Mouse (Mus musculus): ENCODE data around the gene Pitx3. TPM values are rescaled to one million over a fixed set of nuclear protein-coding genes. Genes with fewer than 3 reads are reported as not detected.
A peak's percentile ranks its signal among the peaks of the same experiment; 100 is the strongest.

The Pitx3 gene
- polyA plus RNA-seq, 1 experiment from 2014 or later: 0.89 TPM

DNA sequence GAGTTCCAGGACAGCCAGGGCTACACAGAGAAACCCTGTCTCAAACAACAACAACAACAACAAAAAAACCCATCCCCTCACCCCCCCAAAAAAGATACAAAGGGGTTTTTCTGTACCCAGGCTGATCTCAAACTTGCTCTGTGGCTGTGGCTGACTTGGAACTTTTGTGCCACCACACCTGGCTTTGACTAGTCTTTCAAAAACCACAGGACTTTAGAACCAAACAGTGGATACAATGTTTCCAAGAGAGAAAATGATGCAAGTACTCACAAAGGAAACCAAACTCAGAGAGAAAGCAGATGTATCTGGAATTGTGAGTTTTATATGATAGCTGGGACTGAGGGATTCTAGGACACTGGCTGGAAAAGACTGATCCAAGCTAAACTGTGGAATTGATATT is 23.5 kb downstream of the Pitx3 start:
- Histone ChIP-seq H3K9me3 (no peaks in the 10 kb centered on the region), H3K4me3 (no peak overlapping the region), H3K27ac (no peak overlapping the region), H3K4me1 (no peaks in the 10 kb centered on the region), H3K36me3 (no peaks in the 10 kb centered on the region), H3K27me3 (ENCODE audit: insufficient read depth, poor library complexity, severe bottlenecking) (peaks cover 19% of the 10 kb centered on the region; the same call in 1 of the 2 replicates)
- DNase-seq (ENCODE audit: low spot score): peak; percentile 60

DNA sequence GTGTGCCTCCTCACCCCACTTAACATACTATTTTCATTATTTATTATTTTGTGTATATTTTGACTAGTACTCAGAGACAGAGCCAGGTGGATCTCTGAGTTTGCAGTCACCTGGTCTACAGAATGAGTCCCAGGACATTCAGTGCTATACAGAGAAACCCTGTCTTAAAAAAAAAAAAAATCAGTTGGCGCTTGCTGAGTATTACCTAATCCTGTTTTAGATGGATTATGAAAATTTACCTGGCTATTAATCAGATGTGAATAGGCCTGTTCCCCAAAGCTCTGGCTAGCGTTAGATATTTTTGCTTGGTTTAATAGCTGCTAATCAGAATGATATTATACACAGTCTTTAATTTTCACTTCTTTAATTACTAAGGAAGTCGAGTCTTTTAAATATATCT is 24.2 kb downstream of the Pitx3 start:
- Histone ChIP-seq H3K4me1 (no peaks in the 10 kb centered on the region), H3K27me3 (ENCODE audit: insufficient read depth, poor library complexity, severe bottlenecking) (peaks cover 19% of the 10 kb centered on the region; the same call in 1 of the 2 replicates), H3K36me3 (no peaks in the 10 kb centered on the region), H3K27ac (no peak overlapping the region), H3K9me3 (no peaks in the 10 kb centered on the region), H3K4me3 (no peak overlapping the region)
- 77% methylated on average over 3 of the region's 3 CpGs for WGBS
- no peak for DNase-seq (ENCODE audit: low spot score)

- Histone ChIP-seq H3K27ac (no peak overlapping the region), H3K9me3 (no peaks in the 10 kb centered on the region), H3K4me3 (no peak overlapping the region), H3K27me3 (ENCODE audit: insufficient read depth, poor library complexity, severe bottlenecking) (0 out of 2 replicates have a peak, but pooled peaks cover under 1% of the 10 kb centered on the region), H3K4me1 (no peaks in the 10 kb centered on the region), H3K36me3 (no peaks in the 10 kb centered on the region)
- no peak for DNase-seq (ENCODE audit: low spot score)
- WGBS: 67% methylated on average over 6 of the region's 6 CpGs
These were observed 27.3 kb downstream of the Pitx3 start for GRCm38 (mm10) chr19:46120872-46121271.

DNA sequence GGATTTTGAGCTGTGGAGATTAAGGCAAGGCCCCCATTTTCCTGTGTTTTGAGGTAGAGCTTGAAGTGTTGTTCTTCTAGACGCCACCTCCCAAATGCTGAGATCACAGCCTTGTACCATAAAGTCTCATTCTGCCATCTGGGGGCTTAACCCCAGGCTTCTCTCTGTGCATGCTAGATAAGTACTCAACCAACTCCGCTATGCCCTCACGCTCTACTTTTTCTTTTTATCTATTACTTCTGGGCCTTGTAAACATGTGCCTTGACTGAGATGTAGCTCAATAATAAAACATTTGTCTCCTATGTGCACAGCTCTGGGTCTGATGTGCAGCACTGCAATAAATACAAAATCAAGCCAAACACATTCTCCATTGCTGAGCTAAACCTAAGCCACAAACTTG is 28.7 kb downstream of the Pitx3 start:
- H3K9me3 ChIP-seq: no peaks in the 10 kb centered on the region
- H3K36me3 ChIP-seq: no peaks in the 10 kb centered on the region
- WGBS: 83% methylated on average over 3 of the region's 3 CpGs
- no peaks in the 10 kb centered on the region for H3K4me1 ChIP-seq
- no peak overlapping the region for H3K27ac ChIP-seq
- no peak overlapping the region for H3K4me3 ChIP-seq
- DNase-seq (ENCODE audit: low spot score): no peak
- no peaks in the 10 kb centered on the region for H3K27me3 ChIP-seq (ENCODE audit: insufficient read depth, poor library complexity, severe bottlenecking)

DNA sequence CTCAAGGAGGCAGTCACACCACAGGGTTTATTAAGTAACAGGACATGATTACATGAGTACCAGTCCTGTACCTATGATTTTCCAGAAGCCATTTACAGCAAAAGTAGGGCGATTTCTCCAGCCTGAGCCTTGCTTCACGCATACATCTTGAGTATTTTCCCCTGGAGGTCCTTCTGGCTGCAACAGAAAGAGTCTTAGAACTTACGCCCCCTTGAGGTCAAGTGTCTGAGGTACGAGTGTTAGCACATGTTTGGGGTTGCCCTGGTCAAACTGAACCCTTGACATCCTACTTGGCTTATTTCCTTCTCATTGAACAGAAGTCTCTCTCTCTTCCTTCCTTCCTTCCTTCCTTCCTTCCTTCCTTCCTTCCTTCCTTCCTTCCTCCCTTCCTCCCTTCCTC is 33.5 kb downstream of the Pitx3 start:
- no peak overlapping the region for H3K4me3 ChIP-seq
- no peak overlapping the region for H3K27ac ChIP-seq
- WGBS: 56% methylated on average over 4 of the region's 4 CpGs
- H3K9me3 ChIP-seq: no peaks in the 10 kb centered on the region
- DNase-seq (ENCODE audit: low spot score): no peak
- H3K36me3 ChIP-seq: no peaks in the 10 kb centered on the region
- no peaks in the 10 kb centered on the region for H3K27me3 ChIP-seq (ENCODE audit: insufficient read depth, poor library complexity, severe bottlenecking)
- 0 out of 2 replicates have a peak, but pooled peaks cover 3% of the 10 kb centered on the region for H3K4me1 ChIP-seq

GRCm38 (mm10) chr19:46110781-46111180 is 37.3 kb downstream of the Pitx3 start:
- DNase-seq (ENCODE audit: low spot score): no peak
- no peaks in the 10 kb centered on the region for H3K36me3 ChIP-seq
- no peaks in the 10 kb centered on the region for H3K9me3 ChIP-seq
- no peak overlapping the region for H3K4me3 ChIP-seq
- 76% methylated on average over 5 of the region's 5 CpGs for WGBS
- no peaks in the 10 kb centered on the region for H3K27me3 ChIP-seq (ENCODE audit: insufficient read depth, poor library complexity, severe bottlenecking)
- H3K4me1 ChIP-seq: 0 out of 2 replicates have a peak, but pooled peaks cover 3% of the 10 kb centered on the region
- H3K27ac ChIP-seq: no peak overlapping the region

DNA sequence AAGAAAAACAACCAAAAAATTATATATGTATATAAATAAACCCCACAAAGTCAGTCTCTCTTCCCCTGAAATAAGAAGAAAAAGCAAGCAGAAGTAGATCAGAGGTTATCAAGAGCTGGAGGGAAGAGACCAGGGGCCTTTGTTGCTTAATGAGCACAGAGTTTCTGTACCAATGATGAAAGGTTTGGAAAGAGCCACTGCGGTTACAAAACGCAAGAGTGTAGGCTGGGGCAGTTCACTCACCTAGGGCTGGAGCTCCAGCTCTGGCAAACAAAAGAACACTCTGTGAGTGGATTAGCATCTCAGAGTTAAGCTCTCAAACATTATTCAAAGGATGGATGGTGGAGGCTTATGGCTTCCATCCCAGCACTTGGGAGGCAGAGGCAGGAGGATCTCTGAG is 37.9 kb downstream of the Pitx3 start:
- no peaks in the 10 kb centered on the region for H3K36me3 ChIP-seq
- DNase-seq (ENCODE audit: low spot score): no peak
- no peak overlapping the region for H3K4me3 ChIP-seq
- 0 out of 2 replicates have a peak, but pooled peaks cover 3% of the 10 kb centered on the region for H3K4me1 ChIP-seq
- H3K9me3 ChIP-seq: no peaks in the 10 kb centered on the region
- no peaks in the 10 kb centered on the region for H3K27me3 ChIP-seq (ENCODE audit: insufficient read depth, poor library complexity, severe bottlenecking)
- 78% methylated on average over 2 of the region's 2 CpGs for WGBS
- no peak overlapping the region for H3K27ac ChIP-seq

- Histone ChIP-seq H3K4me3 (no peak overlapping the region), H3K36me3 (no peaks in the 10 kb centered on the region), H3K27me3 (ENCODE audit: insufficient read depth, poor library complexity, severe bottlenecking) (no peaks in the 10 kb centered on the region), H3K9me3 (no peaks in the 10 kb centered on the region), H3K27ac (no peak overlapping the region), H3K4me1 (no peaks in the 10 kb centered on the region)
- no peak for DNase-seq (ENCODE audit: low spot score)
- 78% methylated on average over 2 of the region's 2 CpGs for WGBS
These were observed 44.0 kb downstream of the Pitx3 start for GRCm38 (mm10) chr19:46104187-46104557.

DNA sequence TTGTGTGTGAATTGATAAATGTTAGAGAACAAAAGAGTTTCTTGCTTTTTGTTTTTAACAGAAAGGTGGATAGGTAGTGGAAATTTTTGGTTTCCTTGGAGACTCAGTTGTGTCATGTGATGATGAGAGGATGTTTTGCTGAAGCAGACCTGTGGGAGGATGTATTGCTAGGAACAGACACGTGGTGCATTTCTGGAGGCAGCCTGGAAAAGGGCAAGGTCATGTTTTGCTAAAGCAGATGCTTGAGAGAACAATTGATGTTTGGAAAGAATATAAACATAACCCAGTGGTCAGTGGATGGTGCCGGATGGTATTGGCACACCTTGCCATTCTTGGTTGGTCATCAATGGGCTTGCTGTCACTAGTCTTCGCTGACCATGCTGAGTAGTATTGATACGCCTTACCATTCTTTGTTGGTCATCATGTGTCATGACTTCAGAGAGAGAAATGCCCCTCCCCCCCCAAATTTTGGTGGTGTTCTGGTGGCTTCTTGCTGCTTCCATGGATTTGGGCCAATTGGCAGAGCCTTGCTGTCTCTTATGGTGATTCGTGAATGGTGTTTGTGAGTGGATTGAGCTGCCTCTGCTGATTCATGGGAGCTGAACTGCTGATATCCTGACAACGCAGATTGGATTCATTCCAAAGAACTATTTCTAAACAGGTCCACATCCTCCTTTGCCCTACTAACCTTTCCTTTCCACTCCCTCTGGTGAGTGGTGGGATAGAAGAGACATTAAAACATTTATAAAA is 44.5 kb downstream of the Pitx3 start:
- no peak overlapping the region for H3K27ac ChIP-seq
- WGBS: 80% methylated on average over 6 of the region's 6 CpGs
- peak; percentile 59 for DNase-seq (ENCODE audit: low spot score)
- H3K4me3 ChIP-seq: no peak overlapping the region
- no peaks in the 10 kb centered on the region for H3K36me3 ChIP-seq
- no peaks in the 10 kb centered on the region for H3K9me3 ChIP-seq
- H3K27me3 ChIP-seq (ENCODE audit: insufficient read depth, poor library complexity, severe bottlenecking): no peaks in the 10 kb centered on the region
- H3K4me1 ChIP-seq: no peaks in the 10 kb centered on the region

- no peak overlapping the region for H3K4me3 ChIP-seq
- H3K4me1 ChIP-seq: no peaks in the 10 kb centered on the region
- WGBS: 85% methylated on average over 3 of the region's 3 CpGs
- no peaks in the 10 kb centered on the region for H3K36me3 ChIP-seq
- no peak for DNase-seq (ENCODE audit: low spot score)
- H3K27ac ChIP-seq: no peak overlapping the region
- H3K9me3 ChIP-seq: no peaks in the 10 kb centered on the region
- H3K27me3 ChIP-seq (ENCODE audit: insufficient read depth, poor library complexity, severe bottlenecking): no peaks in the 10 kb centered on the region
These were observed 48.6 kb downstream of the Pitx3 start for GRCm38 (mm10) chr19:46099561-46099960.

- DNase-seq (ENCODE audit: low spot score): peak; percentile 52
- H3K36me3 ChIP-seq: no peaks in the 10 kb centered on the region
- no peak overlapping the region for H3K27ac ChIP-seq
- H3K9me3 ChIP-seq: no peaks in the 10 kb centered on the region
- 81% methylated on average over 5 of the region's 5 CpGs for WGBS
- H3K4me3 ChIP-seq: no peak overlapping the region
- H3K27me3 ChIP-seq (ENCODE audit: insufficient read depth, poor library complexity, severe bottlenecking): no peaks in the 10 kb centered on the region
- H3K4me1 ChIP-seq: no peaks in the 10 kb centered on the region
These were observed 51.7 kb downstream of the Pitx3 start for GRCm38 (mm10) chr19:46096396-46096795.

DNA sequence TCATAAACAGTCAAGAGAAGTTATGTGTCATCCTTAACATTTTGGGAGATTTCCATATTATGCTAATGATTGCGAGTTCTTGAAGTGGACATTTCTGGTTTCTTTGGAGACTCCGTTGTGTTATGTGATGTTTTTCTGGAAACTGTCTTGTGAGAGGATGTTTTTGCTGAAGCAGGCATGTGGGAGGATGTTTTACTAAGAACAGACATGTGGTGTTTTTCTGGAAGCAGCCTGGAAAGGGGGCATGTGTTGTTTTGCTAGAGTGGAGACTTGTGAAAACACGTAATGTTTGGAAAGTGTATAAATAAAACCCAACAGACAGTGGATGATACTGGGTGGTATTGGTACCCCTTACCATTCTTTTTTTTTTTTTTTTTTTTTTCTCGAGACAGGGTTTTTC is 52.8 kb downstream of the Pitx3 start:
- Histone ChIP-seq H3K4me1 (no peaks in the 10 kb centered on the region), H3K27ac (no peak overlapping the region), H3K4me3 (no peak overlapping the region), H3K9me3 (no peaks in the 10 kb centered on the region), H3K36me3 (no peaks in the 10 kb centered on the region), H3K27me3 (ENCODE audit: insufficient read depth, poor library complexity, severe bottlenecking) (no peaks in the 10 kb centered on the region)
- 78% methylated on average over 4 of the region's 4 CpGs for WGBS
- peak; percentile 2 for DNase-seq (ENCODE audit: low spot score)

DNA sequence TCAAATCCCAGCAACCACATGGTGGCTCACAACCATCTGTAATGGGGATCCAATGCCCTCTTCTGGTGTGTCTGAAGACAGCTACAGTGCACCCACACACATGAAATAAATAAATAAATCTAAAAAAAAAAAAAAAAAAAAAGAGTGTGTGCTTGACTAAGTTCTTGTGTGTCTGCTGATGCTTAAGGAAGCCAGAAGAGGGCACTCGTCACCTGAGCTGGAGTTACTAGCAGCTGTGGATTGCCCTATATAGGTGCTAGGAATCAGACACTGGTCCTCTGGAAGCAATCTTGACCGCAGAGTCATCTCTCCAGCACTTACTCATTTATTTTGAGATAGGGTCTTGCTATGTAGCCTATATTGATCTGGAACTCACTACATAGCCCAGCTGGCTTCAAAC is 54.0 kb downstream of the Pitx3 start:
- no peaks in the 10 kb centered on the region for H3K4me1 ChIP-seq
- H3K27me3 ChIP-seq (ENCODE audit: insufficient read depth, poor library complexity, severe bottlenecking): no peaks in the 10 kb centered on the region
- H3K27ac ChIP-seq: no peak overlapping the region
- no peaks in the 10 kb centered on the region for H3K36me3 ChIP-seq
- H3K4me3 ChIP-seq: no peak overlapping the region
- DNase-seq (ENCODE audit: low spot score): peak; percentile 33
- no peaks in the 10 kb centered on the region for H3K9me3 ChIP-seq
- 86% methylated on average over 2 of the region's 2 CpGs for WGBS

GRCm38 (mm10) chr19:46091641-46092040 is 56.5 kb downstream of the Pitx3 start:
- no peak for DNase-seq (ENCODE audit: low spot score)
- no peaks in the 10 kb centered on the region for H3K27me3 ChIP-seq (ENCODE audit: insufficient read depth, poor library complexity, severe bottlenecking)
- WGBS: 82% methylated on average over 4 of the region's 4 CpGs
- no peaks in the 10 kb centered on the region for H3K36me3 ChIP-seq
- no peak overlapping the region for H3K4me3 ChIP-seq
- peaks cover 6% of the 10 kb centered on the region; the same call in 1 of the 2 replicates for H3K4me1 ChIP-seq
- no peak overlapping the region for H3K27ac ChIP-seq
- no peaks in the 10 kb centered on the region for H3K9me3 ChIP-seq
